Mouse (Mus musculus) bone marrow macrophage, adult 2 months (primary cell): ENCODE measurements around the gene Dock8. TPM values are rescaled to one million over a fixed set of nuclear protein-coding genes. Genes with fewer than 3 reads are reported as not detected.

ENCODE experiments used
- H3K27ac ChIP-seq: 2 replicates; pipeline ENCODE4 v1.5.1; 2012; ENCODE audit warnings: low read depth, low read length; ENCODE audit not compliant: insufficient read depth
- H3K4me1 ChIP-seq: 2 replicates; pipeline ENCODE4 v1.6.1; 2012; ENCODE audit warnings: low read length; ENCODE audit not compliant: control insufficient read depth, insufficient read depth
- H3K4me3 ChIP-seq: 2 replicates; pipeline ENCODE4 v1.5.1; 2012; ENCODE audit warnings: mild to moderate bottlenecking, low read length, moderate library complexity; ENCODE audit not compliant: insufficient read depth
- CTCF ChIP-seq: IDR thresholded peaks from 2 replicates; pipeline ENCODE4 v1.5.1; 2012; ENCODE audit warnings: low read depth, mild to moderate bottlenecking, low read length, moderate library complexity
- POLR2A ChIP-seq: IDR thresholded peaks from 2 replicates; pipeline ENCODE4 v1.6.1; 2012; ENCODE audit warnings: mild to moderate bottlenecking, low read depth, low read length, borderline replicate concordance
- polyA plus RNA-seq: library from polyadenylated mRNA; stranded (reverse); fragments of >200 nt; gene quantifications from 2 replicates; pipeline ENCODE4 v1.2.4, GENCODE M21; 2012; ENCODE audit not compliant: missing spikeins, insufficient read depth, insufficient read length

Gene Dock8
- polyA plus RNA-seq, 1 experiment, result 83.3 TPM

- Histone ChIP-seq H3K4me1 (no peaks in the 10 kb centered on the region), H3K27ac (no peak overlapping the region), H3K4me3 (no peak overlapping the region)
- TF ChIP-seq POLR2A, result no peak
- TF ChIP-seq CTCF, result no peak
These were observed 200.9 kb downstream of the Dock8 start for GRCm38 (mm10) chr19:25200081-25200860.

- no peak overlapping the region for H3K4me3 ChIP-seq
- H3K4me1 ChIP-seq, result no peaks in the 10 kb centered on the region
- H3K27ac ChIP-seq, result no peak overlapping the region
- TF ChIP-seq POLR2A, result no peak
- no peak for TF ChIP-seq CTCF
These were observed 203.7 kb downstream of the Dock8 start for GRCm38 (mm10) chr19:25203077-25203476.

- Histone ChIP-seq H3K4me3 (no peak overlapping the region), H3K4me1 (no peaks in the 10 kb centered on the region; the same call in 1 of the 2 replicates), H3K27ac (no peak overlapping the region)
- TF ChIP-seq POLR2A (no peak), CTCF (no peak)
These were observed 207.6 kb downstream of the Dock8 start for GRCm38 (mm10) chr19:25206969-25207368.

- Histone ChIP-seq H3K4me3 (no peak overlapping the region), H3K4me1 (no peaks in the 10 kb centered on the region; the same call in 1 of the 2 replicates), H3K27ac (no peak overlapping the region)
- TF ChIP-seq POLR2A (no peak), CTCF (no peak)
These were observed 208.5 kb downstream of the Dock8 start for GRCm38 (mm10) chr19:25207731-25208361.

GRCm38 (mm10) chr19:25208596-25209110, 209.3 kb downstream of the Dock8 start:
- no peak for TF ChIP-seq POLR2A
- TF ChIP-seq CTCF, result no peak
- Histone ChIP-seq H3K4me1 (no peaks in the 10 kb centered on the region; the same call in 1 of the 2 replicates), H3K27ac (no peak overlapping the region), H3K4me3 (no peak overlapping the region)

- TF ChIP-seq POLR2A (no peak), CTCF (no peak)
- Histone ChIP-seq H3K27ac (no peak overlapping the region), H3K4me3 (no peak overlapping the region), H3K4me1 (no peaks in the 10 kb centered on the region)
These were observed 221.3 kb downstream of the Dock8 start for GRCm38 (mm10) chr19:25220611-25221010.

- Histone ChIP-seq H3K27ac (no peak overlapping the region), H3K4me1 (no peaks in the 10 kb centered on the region), H3K4me3 (no peak overlapping the region)
- TF ChIP-seq POLR2A (no peak), CTCF (no peak)
These were observed 222.8 kb downstream of the Dock8 start for GRCm38 (mm10) chr19:25221964-25222640.

GRCm38 (mm10) chr19:25230058-25230974, 231.0 kb downstream of the Dock8 start:
- Histone ChIP-seq H3K4me3 (no peak overlapping the region), H3K27ac (no peak overlapping the region), H3K4me1 (no peaks in the 10 kb centered on the region; the same call in 1 of the 2 replicates)
- no peak for TF ChIP-seq CTCF
- no peak for TF ChIP-seq POLR2A

- TF ChIP-seq CTCF, result no peak
- no peak for TF ChIP-seq POLR2A
- H3K4me1 ChIP-seq, result no peaks in the 10 kb centered on the region; the same call in 1 of the 2 replicates
- no peak overlapping the region for H3K27ac ChIP-seq
These were observed 231.6 kb downstream of the Dock8 start for GRCm38 (mm10) chr19:25230975-25231334.

More at GRCm38 (mm10) chr19:25230975-25231334, 231.6 kb downstream of the Dock8 start:
- no peak overlapping the region for H3K4me3 ChIP-seq
